Mouse (Mus musculus) hindbrain, embryonic 11.5 days (tissue): Measurements from ENCODE around the gene Tcf7l2. TPM values are rescaled to one million over a fixed set of nuclear protein-coding genes. Genes with fewer than 3 reads are reported as not detected.

ENCODE experiments used
- ATAC-seq: fragments of 200-750 bp; cut with Nextera tagmentation; 2 replicates; pipeline ENCODE4 v1.8.0; 2017; ENCODE audit warnings: mild to moderate bottlenecking, moderate TSS enrichment, moderate library complexity; ENCODE audit not compliant: low FRiP score
- DNase-seq: peaks from one replicate; pipeline ENCODE4 v3.0.0-alpha.2; 2015; ENCODE audit warnings: low spot score
- H3K27ac ChIP-seq: fragments of 300-500 bp; sonication (generic); 2 replicates; pipeline ENCODE4 v1.5.1; 2014; ENCODE audit warnings: mild to moderate bottlenecking, low read depth, low read length
- H3K27me3 ChIP-seq: fragments of 300-500 bp; sonication (generic); 2 replicates; pipeline ENCODE4 v1.6.1; 2014; ENCODE audit warnings: mild to moderate bottlenecking, low read length, moderate library complexity, mixed read lengths; ENCODE audit not compliant: control insufficient read depth, insufficient read depth
- H3K36me3 ChIP-seq: fragments of 300-500 bp; sonication (generic); 2 replicates; pipeline ENCODE4 v1.6.1; 2014; ENCODE audit warnings: mild to moderate bottlenecking, low read length, moderate library complexity, mixed read lengths; ENCODE audit not compliant: control insufficient read depth, insufficient read depth
- H3K4me1 ChIP-seq: fragments of 300-500 bp; sonication (generic); replicated peaks from 2 replicates; pipeline ENCODE4 v1.6.1; 2014; ENCODE audit warnings: low read length, mixed read lengths; ENCODE audit not compliant: control insufficient read depth, insufficient read depth
- H3K4me2 ChIP-seq: fragments of 300-500 bp; sonication (generic); replicated peaks from 2 replicates; pipeline ENCODE4 v1.6.1; 2014; ENCODE audit warnings: mild to moderate bottlenecking, low read depth, low read length
- H3K4me3 ChIP-seq: fragments of 300-500 bp; sonication (generic); 2 replicates; pipeline ENCODE4 v1.5.1; 2014; ENCODE audit warnings: low read depth, low read length
- H3K9ac ChIP-seq: fragments of 300-500 bp; sonication (generic); 2 replicates; pipeline ENCODE4 v1.6.1; 2014; ENCODE audit warnings: low read depth, low read length
- H3K9me3 ChIP-seq: fragments of 300-500 bp; sonication (generic); 2 replicates; pipeline ENCODE4 v1.6.1; 2016; ENCODE audit warnings: low read length; ENCODE audit not compliant: control insufficient read depth
- WGBS: fragments of 180-500 bp; shearing (Covaris S2); extraction: QIAGEN DNeasy Blood & Tissue Kit; methylation state at CpG from one replicate; pipeline ENCODE4 v1.1.7; 2014; 5-methylcytosine and 5-hydroxymethylcytosine counted together
- polyA plus RNA-seq: library from polyadenylated mRNA; unstranded; fragments of >200 nt; fragmentation: Nextera tagmentation; extraction: Ambion mirVana; gene quantifications from 2 replicates; pipeline ENCODE4 v1.2.1, GENCODE M21; 2014

Tcf7l2 gene
- polyA plus RNA-seq: 57.9 and 76.9 TPM in 2 replicates

- peak within 1 kb of the TSS; percentile 90 for H3K27ac ChIP-seq
- peaks cover 12% of the 10 kb centered on the region; the same call in 1 of the 2 replicates for H3K4me1 ChIP-seq
- peak within 1 kb of the TSS; percentile 81 for H3K4me3 ChIP-seq
- peak within 1 kb of the TSS; percentile 76 for H3K4me2 ChIP-seq
- H3K9me3 ChIP-seq: no peaks in the 10 kb centered on the region
- WGBS: under 1% methylated on average over 33 of the region's 42 CpGs
- DNase-seq: peak; percentile 94
- no peaks in the 10 kb centered on the region for H3K27me3 ChIP-seq
- peak; percentile 91 for ATAC-seq
- no peaks in the 10 kb centered on the region for H3K36me3 ChIP-seq
- H3K9ac ChIP-seq: peak within 1 kb of the TSS; percentile 93
Measured at GRCm38 (mm10) chr19:55741439-55741928, at the start of gene Tcf7l2. Gene Tcf7l2, plus strand, starts transcription at chr19:55741820.

DNA sequence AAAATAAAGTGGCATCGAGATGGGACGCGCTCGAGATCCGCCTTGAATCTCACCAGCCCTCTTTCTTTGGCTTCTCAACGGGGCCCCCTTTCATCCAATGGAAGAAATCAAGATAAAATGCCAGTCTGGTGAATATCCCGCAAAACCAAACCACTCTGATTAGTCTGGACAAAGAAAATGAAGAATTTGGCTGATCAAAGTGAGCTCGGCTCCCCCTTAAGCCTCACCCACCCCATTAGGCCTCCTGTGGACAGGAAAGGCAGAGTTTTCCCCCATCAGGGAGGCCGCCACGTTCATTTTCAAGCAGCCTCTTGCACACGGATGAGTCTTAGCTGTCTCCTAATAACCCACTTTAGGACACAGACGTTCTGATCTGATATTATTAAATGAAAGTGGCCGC is 47.0 kb upstream of the Tcf7l2 start:
- WGBS: 21% methylated on average over 13 of the region's 13 CpGs
- DNase-seq (no peak), ATAC-seq (no peak)
- H3K9ac ChIP-seq: no peak overlapping the region
- peaks cover 6% of the 10 kb centered on the region for H3K27me3 ChIP-seq
- H3K36me3 ChIP-seq: no peaks in the 10 kb centered on the region
- H3K27ac ChIP-seq: no peak overlapping the region
- no peaks in the 10 kb centered on the region for H3K4me1 ChIP-seq
- no peak overlapping the region for H3K4me3 ChIP-seq
- H3K9me3 ChIP-seq: no peaks in the 10 kb centered on the region
- no peak overlapping the region for H3K4me2 ChIP-seq

- no peak for DNase-seq
- no peaks in the 10 kb centered on the region for H3K9me3 ChIP-seq
- 81% methylated on average over 10 of the region's 10 CpGs for WGBS
- no peak overlapping the region for H3K4me2 ChIP-seq
- H3K4me3 ChIP-seq: no peak overlapping the region
- no peak for ATAC-seq
- no peaks in the 10 kb centered on the region for H3K36me3 ChIP-seq
- no peak overlapping the region for H3K27ac ChIP-seq
- H3K4me1 ChIP-seq: no peaks in the 10 kb centered on the region
- H3K27me3 ChIP-seq: peaks cover 6% of the 10 kb centered on the region
- no peak overlapping the region for H3K9ac ChIP-seq
Measured at GRCm38 (mm10) chr19:55695418-55695817, 46.2 kb upstream of the Tcf7l2 start.

DNA sequence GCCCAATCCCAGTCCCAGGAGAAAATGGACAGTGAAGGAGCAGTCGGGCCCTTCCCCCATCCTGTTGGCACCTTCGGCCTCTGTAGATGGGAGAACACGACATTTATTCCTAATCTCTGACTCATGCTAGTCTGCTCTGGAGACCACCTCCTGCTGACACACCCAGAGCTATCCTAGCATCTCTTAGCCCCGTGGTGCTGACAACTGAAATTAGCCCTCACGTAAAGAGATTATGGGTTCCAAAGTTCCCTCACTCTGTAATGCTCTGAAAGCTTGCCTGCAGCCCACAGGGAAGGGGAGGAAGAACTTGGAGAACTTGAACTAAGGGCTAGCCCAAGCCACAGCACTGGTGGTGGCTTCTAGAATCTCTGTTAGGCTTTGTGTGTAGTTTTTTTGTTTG is 42.7 kb upstream of the Tcf7l2 start:
- no peak overlapping the region for H3K9ac ChIP-seq
- peaks cover 6% of the 10 kb centered on the region for H3K27me3 ChIP-seq
- no peaks in the 10 kb centered on the region for H3K4me1 ChIP-seq
- WGBS: 84% methylated on average over 5 of the region's 5 CpGs
- no peak for DNase-seq
- no peak overlapping the region for H3K4me3 ChIP-seq
- no peaks in the 10 kb centered on the region for H3K9me3 ChIP-seq
- no peak for ATAC-seq
- H3K27ac ChIP-seq: no peak overlapping the region
- H3K4me2 ChIP-seq: no peak overlapping the region
- H3K36me3 ChIP-seq: no peaks in the 10 kb centered on the region

DNA sequence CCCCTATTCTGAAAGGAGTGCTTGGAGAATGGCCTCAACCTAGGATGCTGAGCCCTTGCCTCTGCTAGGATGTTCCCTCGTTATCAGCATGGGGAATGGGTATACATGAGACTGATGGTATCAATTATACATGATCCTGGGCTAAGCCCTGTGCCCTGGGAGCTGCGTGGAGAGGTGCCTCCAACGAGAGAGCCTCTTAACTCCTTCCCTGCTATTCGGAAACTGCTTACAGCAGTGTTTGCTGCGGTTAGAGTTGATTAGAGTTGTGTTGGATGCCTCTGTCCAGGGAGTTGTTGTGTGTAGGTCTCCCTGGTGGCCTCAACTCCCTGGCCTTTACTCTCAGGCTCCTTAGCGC is 41.4 kb upstream of the Tcf7l2 start:
- H3K9me3 ChIP-seq: no peaks in the 10 kb centered on the region
- 0 out of 2 replicates have a peak, but pooled peaks cover 2% of the 10 kb centered on the region for H3K27me3 ChIP-seq
- no peaks in the 10 kb centered on the region for H3K36me3 ChIP-seq
- no peak overlapping the region for H3K4me2 ChIP-seq
- no peak overlapping the region for H3K4me3 ChIP-seq
- no peak for ATAC-seq
- 49% methylated on average over 6 of the region's 6 CpGs for WGBS
- no peak overlapping the region for H3K27ac ChIP-seq
- H3K4me1 ChIP-seq: no peaks in the 10 kb centered on the region
- DNase-seq: no peak
- no peak overlapping the region for H3K9ac ChIP-seq

- Histone ChIP-seq H3K9me3 (no peaks in the 10 kb centered on the region), H3K4me1 (no peaks in the 10 kb centered on the region), H3K9ac (no peak overlapping the region), H3K27ac (no peak overlapping the region), H3K36me3 (no peaks in the 10 kb centered on the region), H3K4me2 (no peak overlapping the region), H3K27me3 (no peaks in the 10 kb centered on the region), H3K4me3 (no peak overlapping the region)
- 52% methylated on average over 11 of the region's 11 CpGs for WGBS
- no peak for ATAC-seq
- no peak for DNase-seq
Measured at GRCm38 (mm10) chr19:55700569-55701282, 40.9 kb upstream of the Tcf7l2 start.

- Histone ChIP-seq H3K36me3 (no peaks in the 10 kb centered on the region), H3K4me1 (no peaks in the 10 kb centered on the region), H3K4me3 (no peak overlapping the region), H3K4me2 (no peak overlapping the region), H3K9me3 (no peaks in the 10 kb centered on the region), H3K27me3 (no peaks in the 10 kb centered on the region), H3K9ac (no peak overlapping the region), H3K27ac (no peak overlapping the region)
- ATAC-seq (no peak), DNase-seq (no peak)
- WGBS: 85% methylated on average over 9 of the region's 9 CpGs
Measured at GRCm38 (mm10) chr19:55701283-55701633, 40.4 kb upstream of the Tcf7l2 start.

DNA sequence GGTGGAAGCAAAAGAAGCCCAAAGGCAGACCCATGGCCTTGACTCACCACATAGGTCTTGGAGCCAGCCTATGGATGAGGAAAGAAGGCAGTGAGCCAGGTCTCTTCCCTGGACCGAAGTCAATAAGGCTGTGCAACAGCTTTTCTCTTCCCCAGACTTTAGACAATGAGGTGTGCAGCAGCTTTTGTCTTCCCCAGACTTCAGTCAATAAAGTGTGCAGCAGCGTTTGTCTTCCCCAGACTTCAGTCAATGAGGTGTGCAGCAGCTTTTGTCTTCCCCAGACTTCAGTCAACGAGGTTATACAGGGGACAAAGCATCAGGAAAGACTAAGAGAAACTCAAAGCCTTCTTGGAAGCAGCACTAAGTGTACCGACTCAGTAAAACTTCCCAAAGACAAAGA is 39.5 kb upstream of the Tcf7l2 start:
- no peak overlapping the region for H3K27ac ChIP-seq
- H3K4me1 ChIP-seq: no peaks in the 10 kb centered on the region
- H3K36me3 ChIP-seq: no peaks in the 10 kb centered on the region
- no peak overlapping the region for H3K9ac ChIP-seq
- DNase-seq: no peak
- 71% methylated on average over 4 of the region's 4 CpGs for WGBS
- no peak for ATAC-seq
- no peak overlapping the region for H3K4me2 ChIP-seq
- no peak overlapping the region for H3K4me3 ChIP-seq
- no peaks in the 10 kb centered on the region for H3K9me3 ChIP-seq
- no peaks in the 10 kb centered on the region for H3K27me3 ChIP-seq

DNA sequence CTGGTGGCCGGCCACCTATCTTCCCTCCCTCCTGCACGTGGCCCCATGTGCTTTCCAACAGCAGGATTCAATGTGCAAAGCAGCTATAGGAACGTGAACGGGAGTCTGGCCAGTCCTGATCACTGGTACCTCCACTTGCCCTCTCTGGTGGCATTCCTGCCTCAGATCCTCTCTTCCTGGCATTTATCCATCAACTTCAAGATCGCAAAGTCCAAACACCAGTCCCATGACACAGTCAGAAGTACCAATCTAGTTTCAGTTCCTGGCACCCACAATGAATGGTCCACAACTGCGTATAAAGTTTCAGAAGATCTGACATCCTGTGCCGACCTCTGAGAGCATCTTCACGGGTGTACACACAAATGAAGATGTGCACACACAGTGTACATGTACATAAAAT is 38.9 kb upstream of the Tcf7l2 start:
- WGBS: 94% methylated on average over 8 of the region's 8 CpGs
- no peak overlapping the region for H3K9ac ChIP-seq
- no peak overlapping the region for H3K4me2 ChIP-seq
- H3K27ac ChIP-seq: no peak overlapping the region
- H3K4me1 ChIP-seq: no peaks in the 10 kb centered on the region
- DNase-seq (no peak), ATAC-seq (no peak)
- H3K36me3 ChIP-seq: no peaks in the 10 kb centered on the region
- no peaks in the 10 kb centered on the region for H3K9me3 ChIP-seq
- H3K27me3 ChIP-seq: no peaks in the 10 kb centered on the region
- no peak overlapping the region for H3K4me3 ChIP-seq
